Comparison of ENCODE assay signal across 30 mouse cellular contexts in the genomic region with DNA sequence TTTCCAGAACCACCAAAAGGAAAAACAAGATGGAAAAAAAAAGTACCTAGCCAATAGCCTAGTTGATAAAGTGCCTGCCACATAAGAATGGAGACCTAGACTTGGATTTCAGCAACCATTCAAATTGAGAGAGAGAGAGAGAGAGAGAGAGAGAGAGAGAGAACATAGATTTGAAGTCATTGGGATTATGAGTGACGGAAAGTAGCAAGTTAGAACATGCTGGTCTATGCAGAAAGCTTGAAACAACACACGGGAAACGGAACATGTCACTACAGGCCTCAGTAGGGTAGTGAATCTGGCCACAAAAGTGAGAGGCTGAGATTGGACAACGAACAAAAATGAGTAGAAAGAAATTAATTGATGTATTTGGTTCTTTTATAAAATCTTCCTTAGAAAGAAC.
"Had no signal": no experiment of that assay in that cellular context is flagged by ENCODE, and none has a peak within 500 bp of the region (broad histone marks: within the 10 kb centered on the region; RNA-seq: fewer than 3 reads in every experiment).

No protein-coding gene starts in this region.

- H3K4me1 ChIP-seq: limb, embryonic 10.5 days; limb, embryonic 12.5 days; limb, embryonic 13.5 days; liver, embryonic 12.5 days; liver, embryonic 15.5 days; midbrain, embryonic 10.5 days; midbrain, embryonic 12.5 days; midbrain, embryonic 13.5 days; midbrain, embryonic 15.5 days had no signal

- H3K4me3 ChIP-seq: left cerebral cortex, adult 2 months; limb, embryonic 10.5 days; limb, embryonic 12.5 days; limb, embryonic 13.5 days; limb, embryonic 15.5 days; liver, embryonic 12.5 days; liver, embryonic 13.5 days; liver, embryonic 15.5 days; lung, embryonic 15.5 days; megakaryocyte, embryonic 14.5 days; midbrain, embryonic 10.5 days; midbrain, embryonic 12.5 days; midbrain, embryonic 13.5 days; midbrain, embryonic 15.5 days; myocyte had no signal

- H3K27ac ChIP-seq: left cerebral cortex, adult 2 months; limb, embryonic 10.5 days; limb, embryonic 12.5 days; limb, embryonic 13.5 days; limb, embryonic 15.5 days; liver, embryonic 12.5 days; liver, embryonic 13.5 days; liver, embryonic 14.5 days; liver, embryonic 15.5 days; lung, embryonic 15.5 days; macrophage; midbrain, embryonic 10.5 days; midbrain, embryonic 12.5 days; midbrain, embryonic 13.5 days; midbrain, embryonic 15.5 days had no signal

- H3K27me3 ChIP-seq: limb, embryonic 12.5 days; limb, embryonic 13.5 days; limb, embryonic 15.5 days; liver, embryonic 12.5 days; liver, embryonic 13.5 days; liver, embryonic 15.5 days; lung, embryonic 15.5 days; megakaryocyte, embryonic 14.5 days; midbrain, embryonic 12.5 days; midbrain, embryonic 13.5 days; midbrain, embryonic 15.5 days had no signal

- H3K36me3 ChIP-seq: limb, embryonic 10.5 days; limb, embryonic 12.5 days; limb, embryonic 13.5 days; limb, embryonic 15.5 days; liver, embryonic 12.5 days; liver, embryonic 13.5 days; liver, embryonic 15.5 days; lung, embryonic 15.5 days; midbrain, embryonic 10.5 days; midbrain, embryonic 12.5 days; midbrain, embryonic 13.5 days; midbrain, embryonic 15.5 days had no signal

- H3K4me2 ChIP-seq: limb, embryonic 12.5 days; limb, embryonic 13.5 days; limb, embryonic 15.5 days; liver, embryonic 11.5 days; liver, embryonic 12.5 days; liver, embryonic 13.5 days; liver, embryonic 15.5 days; lung, embryonic 14.5 days; lung, embryonic 15.5 days; midbrain, embryonic 11.5 days; midbrain, embryonic 12.5 days; midbrain, embryonic 13.5 days; midbrain, embryonic 15.5 days had no signal

- H3K9ac ChIP-seq: limb, embryonic 12.5 days; limb, embryonic 13.5 days; limb, embryonic 15.5 days; liver, embryonic 12.5 days; liver, embryonic 13.5 days; liver, embryonic 14.5 days; liver, embryonic 15.5 days; liver, postnatal 0 days; lung, embryonic 14.5 days; lung, embryonic 15.5 days; midbrain, embryonic 12.5 days; midbrain, embryonic 13.5 days; midbrain, embryonic 15.5 days had no signal

- H3K9me3 ChIP-seq: limb, embryonic 10.5 days; limb, embryonic 12.5 days; limb, embryonic 13.5 days; limb, embryonic 15.5 days; liver, embryonic 12.5 days; liver, embryonic 13.5 days; liver, embryonic 15.5 days; lung, embryonic 15.5 days; megakaryocyte, embryonic 14.5 days; midbrain, embryonic 10.5 days; midbrain, embryonic 12.5 days; midbrain, embryonic 13.5 days; midbrain, embryonic 15.5 days had no signal

- DNase-seq: left cerebral cortex, postnatal 4 days; liver; liver, embryonic 13.5 days; liver, postnatal 0 days; lung, adult 18-20 months; lung, adult 2 months; lung, embryonic 14.5 days; lung, postnatal 10 days; lung, postnatal 14 days; lung, postnatal 36 days; lung, postnatal 4 days; midbrain, embryonic 14.5 days had no signal
